Mouse (Mus musculus): Measurements from ENCODE around the gene Enah. TPM values are rescaled to one million over a fixed set of nuclear protein-coding genes. Genes with fewer than 3 reads are reported as not detected.

Enah gene
- polyA plus RNA-seq, 1 experiment: 3.9 TPM

DNA sequence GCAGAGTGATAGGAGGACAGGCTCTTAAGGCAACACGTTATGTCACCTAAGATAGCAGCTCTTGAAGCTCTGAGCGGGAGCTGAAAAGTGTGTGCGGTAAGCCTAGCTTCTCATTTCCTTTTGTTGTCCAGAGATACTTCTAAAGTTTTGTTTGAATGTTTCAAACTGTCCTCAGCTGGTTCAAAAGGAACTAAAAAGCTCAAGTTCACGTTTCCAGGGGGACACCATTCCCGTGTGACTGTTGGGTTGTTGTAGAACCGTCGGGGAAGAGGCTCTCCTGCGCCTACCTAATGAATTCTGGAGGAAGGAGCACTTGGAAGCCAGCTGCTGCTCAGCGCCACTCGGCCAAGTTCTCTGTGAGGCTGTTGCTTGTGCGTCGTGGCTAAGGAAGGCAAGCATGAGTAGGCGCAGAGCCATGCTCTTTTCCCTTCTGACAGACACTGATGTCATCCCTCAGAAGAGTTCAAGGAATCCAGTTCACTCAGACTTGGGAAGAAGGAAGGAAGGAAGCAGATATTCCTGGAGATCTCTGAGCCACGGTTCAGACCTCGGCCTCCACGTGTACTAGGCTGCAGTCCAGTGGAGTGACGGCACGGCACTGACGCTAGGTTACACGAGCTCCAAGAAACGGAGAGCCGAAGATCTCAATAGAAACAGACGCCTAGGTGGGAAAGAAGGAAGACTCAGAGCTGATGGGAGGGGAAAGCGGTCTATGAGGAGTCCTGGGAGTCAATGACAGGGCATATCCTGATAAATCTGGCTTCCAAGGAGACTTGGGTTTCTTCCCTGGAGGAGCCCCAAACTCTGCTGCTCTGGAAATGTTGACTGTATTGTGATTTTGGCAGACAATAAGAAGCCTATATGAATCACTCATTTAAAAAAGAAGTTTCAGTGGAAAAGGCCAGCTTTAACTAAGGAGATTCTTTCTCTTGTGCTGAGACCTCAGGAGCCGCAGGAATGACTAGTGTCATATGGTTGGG is 8.7 kb upstream of the Enah start:
- Histone ChIP-seq H3K27ac (ENCODE audit: insufficient read depth, low read depth, low read length) (0 out of 2 replicates have a peak overlapping the region, but pooled peaks have one; percentile 23), H3K36me3 (ENCODE audit: control insufficient read depth, insufficient read depth, low read length) (no peaks in the 10 kb centered on the region), H3K27me3 (ENCODE audit: control insufficient read depth, insufficient read depth, low read length) (no peaks in the 10 kb centered on the region), H3K4me3 (ENCODE audit: low read depth, low read length) (no peak overlapping the region), H3K4me1 (ENCODE audit: control insufficient read depth, insufficient read depth, insufficient read length, low read length) (no peaks in the 10 kb centered on the region)
- TF ChIP-seq CTCF (IDR thresholded peaks at IDR 0.05; ENCODE audit: extremely low read depth, insufficient read length, insufficient replicate concordance, low read depth, low read length): no peak
- no peak for TF ChIP-seq POLR2A (IDR thresholded peaks at IDR 0.05; ENCODE audit: low read depth, low read length)
- 77% methylated on average over 25 of the region's 25 CpGs for WGBS

DNA sequence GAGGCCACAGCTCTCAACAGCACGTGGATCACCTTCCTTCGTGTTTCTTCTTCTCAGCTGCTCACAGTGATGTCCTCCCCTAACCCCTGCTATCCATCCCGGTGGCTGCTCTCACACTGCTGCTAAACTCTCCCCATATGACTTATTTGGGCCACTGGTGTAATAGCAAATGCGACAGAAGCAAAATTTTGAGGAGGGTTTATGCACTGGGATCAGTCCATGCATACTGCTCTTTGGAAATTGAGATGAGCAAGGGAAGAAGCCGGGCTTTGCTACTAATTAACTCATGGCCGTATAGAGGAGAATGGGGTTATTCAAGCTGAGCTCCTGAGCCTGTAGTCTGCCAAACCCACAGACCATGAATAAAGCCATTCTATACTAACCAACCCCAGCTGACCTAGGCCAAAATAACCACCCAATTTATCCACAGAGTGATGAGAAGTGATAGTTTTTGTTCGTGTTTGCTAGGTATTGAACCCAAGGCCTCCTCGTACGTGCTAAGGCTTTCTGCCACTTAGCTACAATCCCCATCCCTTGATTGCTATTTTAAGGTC is 7.7 kb upstream of the Enah start:
- WGBS: 68% methylated on average over 9 of the region's 9 CpGs
- Histone ChIP-seq H3K36me3 (ENCODE audit: control insufficient read depth, insufficient read depth, low read length) (no peaks in the 10 kb centered on the region), H3K4me1 (ENCODE audit: control insufficient read depth, insufficient read depth, insufficient read length, low read length) (no peaks in the 10 kb centered on the region), H3K27me3 (ENCODE audit: control insufficient read depth, insufficient read depth, low read length) (no peaks in the 10 kb centered on the region), H3K27ac (ENCODE audit: insufficient read depth, low read depth, low read length) (no peak overlapping the region), H3K4me3 (ENCODE audit: low read depth, low read length) (no peak overlapping the region)
- no peak for TF ChIP-seq POLR2A (IDR thresholded peaks at IDR 0.05; ENCODE audit: low read depth, low read length)

DNA sequence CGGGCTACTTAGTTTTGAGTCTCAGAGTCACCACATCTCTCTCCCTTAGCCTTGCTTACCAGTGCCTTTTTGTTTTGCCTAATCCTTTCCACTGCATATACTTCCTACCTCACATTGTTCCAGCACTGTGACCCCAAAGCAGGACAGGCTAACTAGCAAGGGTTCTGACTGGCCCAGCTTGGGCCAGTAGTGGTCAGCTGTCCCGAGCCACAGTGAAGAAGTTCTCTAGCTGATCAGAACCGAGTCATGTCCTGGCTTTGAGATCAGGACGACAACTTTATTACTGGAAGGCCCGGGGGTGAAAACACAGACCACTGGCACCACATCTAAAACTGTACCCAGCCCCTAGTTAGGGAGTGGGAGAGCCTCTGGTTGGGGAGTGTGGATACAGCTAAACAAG is 7.0 kb upstream of the Enah start:
- Histone ChIP-seq H3K4me1 (ENCODE audit: control insufficient read depth, insufficient read depth, insufficient read length, low read length) (no peaks in the 10 kb centered on the region), H3K4me3 (ENCODE audit: low read depth, low read length) (no peak overlapping the region), H3K27me3 (ENCODE audit: control insufficient read depth, insufficient read depth, low read length) (no peaks in the 10 kb centered on the region), H3K36me3 (ENCODE audit: control insufficient read depth, insufficient read depth, low read length) (no peaks in the 10 kb centered on the region), H3K27ac (ENCODE audit: insufficient read depth, low read depth, low read length) (no peak overlapping the region)
- no peak for TF ChIP-seq CTCF (IDR thresholded peaks at IDR 0.05; ENCODE audit: extremely low read depth, insufficient read length, insufficient replicate concordance, low read depth, low read length)
- no peak for TF ChIP-seq POLR2A (IDR thresholded peaks at IDR 0.05; ENCODE audit: low read depth, low read length)
- 83% methylated on average over 5 of the region's 5 CpGs for WGBS

DNA sequence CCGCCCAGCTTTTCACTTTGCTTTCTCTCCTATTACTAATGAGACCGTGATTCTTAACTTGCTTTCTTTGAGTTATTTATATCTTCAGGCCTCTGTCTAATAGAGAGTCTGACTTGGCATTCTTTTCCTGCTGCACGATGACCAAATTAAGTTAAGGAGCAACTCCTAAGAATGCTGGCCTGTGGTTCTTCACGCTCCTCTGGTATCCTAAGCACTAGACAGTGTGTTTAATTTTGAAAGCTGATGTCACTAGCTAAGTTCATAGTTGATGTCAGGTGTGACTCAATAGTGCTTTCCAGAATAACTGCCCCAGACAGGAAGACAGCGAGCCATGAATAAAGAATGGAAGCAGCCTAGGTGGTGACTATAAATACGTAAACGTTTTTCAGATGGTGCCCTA is 6.3 kb upstream of the Enah start:
- TF ChIP-seq POLR2A (IDR thresholded peaks at IDR 0.05; ENCODE audit: low read depth, low read length) (no peak), CTCF (IDR thresholded peaks at IDR 0.05; ENCODE audit: extremely low read depth, insufficient read length, insufficient replicate concordance, low read depth, low read length) (no peak)
- WGBS: 78% methylated on average over 7 of the region's 7 CpGs
- no peaks in the 10 kb centered on the region for H3K36me3 ChIP-seq (ENCODE audit: control insufficient read depth, insufficient read depth, low read length)
- H3K27me3 ChIP-seq (ENCODE audit: control insufficient read depth, insufficient read depth, low read length): 0 out of 2 replicates have a peak, but pooled peaks cover 3% of the 10 kb centered on the region
- H3K27ac ChIP-seq (ENCODE audit: insufficient read depth, low read depth, low read length): no peak overlapping the region
- no peak overlapping the region for H3K4me3 ChIP-seq (ENCODE audit: low read depth, low read length)
- no peaks in the 10 kb centered on the region for H3K4me1 ChIP-seq (ENCODE audit: control insufficient read depth, insufficient read depth, insufficient read length, low read length)

DNA sequence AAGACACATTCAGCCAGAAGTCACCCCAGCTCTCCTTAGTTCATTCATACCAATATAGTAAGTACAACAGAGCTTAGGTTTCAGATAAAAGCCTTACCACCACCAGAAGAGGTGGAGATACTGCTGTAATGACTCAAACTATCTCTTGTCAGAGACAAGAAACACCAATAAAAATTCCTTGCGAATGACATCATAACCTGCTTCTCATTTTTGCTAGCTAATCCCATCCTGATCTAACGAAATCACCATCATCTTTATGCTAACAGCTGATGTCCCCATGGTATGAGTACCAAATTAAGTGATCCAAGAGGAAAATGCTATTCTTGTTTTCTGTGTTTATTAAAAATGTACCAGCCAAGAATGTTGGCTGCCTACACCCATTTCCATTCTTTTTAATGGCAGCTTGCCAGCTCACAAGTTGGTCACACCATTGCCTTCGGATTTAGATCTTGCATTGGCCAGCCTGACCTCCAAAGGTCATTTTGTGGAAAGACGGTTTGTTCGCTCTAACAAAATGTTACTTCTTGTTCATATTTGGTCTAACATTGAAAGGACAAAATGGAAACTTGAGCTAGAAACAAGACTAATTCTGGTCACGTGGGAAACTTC is 2.0 kb upstream of the Enah start:
- H3K36me3 ChIP-seq (ENCODE audit: control insufficient read depth, insufficient read depth, low read length): no peaks in the 10 kb centered on the region
- no peak for TF ChIP-seq CTCF (IDR thresholded peaks at IDR 0.05; ENCODE audit: extremely low read depth, insufficient read length, insufficient replicate concordance, low read depth, low read length)
- no peak for TF ChIP-seq POLR2A (IDR thresholded peaks at IDR 0.05; ENCODE audit: low read depth, low read length)
- no peak overlapping the region for H3K27ac ChIP-seq (ENCODE audit: insufficient read depth, low read depth, low read length)
- no peaks in the 10 kb centered on the region for H3K4me1 ChIP-seq (ENCODE audit: control insufficient read depth, insufficient read depth, insufficient read length, low read length)
- 60% methylated on average over 6 of the region's 6 CpGs for WGBS
- H3K4me3 ChIP-seq (ENCODE audit: low read depth, low read length): no peak overlapping the region
- peaks cover 28% of the 10 kb centered on the region for H3K27me3 ChIP-seq (ENCODE audit: control insufficient read depth, insufficient read depth, low read length)

DNA sequence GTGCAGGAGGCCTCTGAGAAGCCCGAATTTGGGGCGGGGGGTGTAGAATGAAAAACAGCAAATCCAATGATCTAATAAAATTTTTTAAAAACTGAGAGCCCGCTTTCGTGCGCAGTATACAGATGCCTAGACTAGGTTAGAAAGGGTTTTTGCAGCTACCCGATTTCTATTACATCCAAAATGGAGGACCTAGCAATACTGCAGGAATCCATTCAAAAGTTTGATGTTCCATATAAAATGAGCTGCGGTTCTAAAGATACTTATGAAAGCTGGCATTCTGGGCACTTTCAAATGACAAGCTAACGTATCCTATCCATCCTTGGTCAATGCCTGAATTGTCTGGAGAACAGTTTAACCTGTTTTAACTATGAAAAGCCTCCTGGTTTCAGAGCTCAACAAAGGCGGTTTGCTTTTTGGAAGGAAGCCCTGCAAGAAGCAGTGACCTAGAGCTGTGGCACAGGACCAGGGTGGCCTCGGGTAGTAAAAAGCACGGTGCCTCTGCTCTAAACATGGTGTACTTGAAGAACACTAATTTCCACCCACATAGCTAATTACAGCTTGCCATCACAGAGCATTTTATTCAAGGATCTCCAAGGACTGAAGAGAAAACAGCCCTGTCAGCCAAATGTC is 1.2 kb upstream of the Enah start:
- no peak overlapping the region for H3K4me3 ChIP-seq (ENCODE audit: low read depth, low read length)
- no peak overlapping the region for H3K27ac ChIP-seq (ENCODE audit: insufficient read depth, low read depth, low read length)
- 41% methylated on average over 11 of the region's 11 CpGs for WGBS

More for the DNA sequence above, 1.2 kb upstream of the Enah start:
- TF ChIP-seq POLR2A (IDR thresholded peaks at IDR 0.05; ENCODE audit: low read depth, low read length) (no peak), CTCF (IDR thresholded peaks at IDR 0.05; ENCODE audit: extremely low read depth, insufficient read length, insufficient replicate concordance, low read depth, low read length) (no peak)
- no peaks in the 10 kb centered on the region for H3K36me3 ChIP-seq (ENCODE audit: control insufficient read depth, insufficient read depth, low read length)
- H3K4me1 ChIP-seq (ENCODE audit: control insufficient read depth, insufficient read depth, insufficient read length, low read length): no peaks in the 10 kb centered on the region
- H3K27me3 ChIP-seq (ENCODE audit: control insufficient read depth, insufficient read depth, low read length): peaks cover 28% of the 10 kb centered on the region
